Mouse (Mus musculus) embryo, embryonic 10 days (tissue): ENCODE results near the gene Cpeb3.
A peak's percentile ranks its signal among the peaks of the same experiment; 100 is the strongest.
"Not testable (repeated sequence)": the region's sequence is repeated elsewhere in the genome, so short reads cannot be mapped to it uniquely, and the experiment has no call there.

ENCODE experiments used
- DNase-seq: peaks from one replicate; pipeline ENCODE4 v3.0.0-alpha.2; 2015; ENCODE audit warnings: low spot score

The Cpeb3 gene

DNA sequence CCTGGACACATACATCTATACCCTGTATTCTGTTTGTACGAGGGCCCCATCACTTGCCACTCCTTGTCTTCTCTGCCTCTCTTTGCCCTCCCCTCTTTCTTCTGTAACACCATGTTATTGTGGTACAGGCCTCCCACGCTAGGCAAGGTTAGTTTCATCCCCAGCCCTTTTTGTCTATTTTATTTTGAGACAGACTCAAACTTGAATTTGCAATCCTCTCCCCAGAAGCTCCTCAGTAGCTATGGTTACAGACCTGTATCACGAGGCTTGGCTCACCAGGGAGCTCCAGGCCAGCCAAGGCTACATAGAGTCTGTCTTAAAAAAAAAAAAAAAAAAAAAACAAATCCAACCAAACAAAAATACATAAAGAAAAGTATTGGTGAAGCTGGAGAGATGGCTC is 123.9 kb downstream of the Cpeb3 start:
- DNase-seq, result no peak

- DNase-seq, result no peak
Observed at GRCm38 (mm10) chr19:37081467-37081866, 126.9 kb downstream of the Cpeb3 start.

DNA sequence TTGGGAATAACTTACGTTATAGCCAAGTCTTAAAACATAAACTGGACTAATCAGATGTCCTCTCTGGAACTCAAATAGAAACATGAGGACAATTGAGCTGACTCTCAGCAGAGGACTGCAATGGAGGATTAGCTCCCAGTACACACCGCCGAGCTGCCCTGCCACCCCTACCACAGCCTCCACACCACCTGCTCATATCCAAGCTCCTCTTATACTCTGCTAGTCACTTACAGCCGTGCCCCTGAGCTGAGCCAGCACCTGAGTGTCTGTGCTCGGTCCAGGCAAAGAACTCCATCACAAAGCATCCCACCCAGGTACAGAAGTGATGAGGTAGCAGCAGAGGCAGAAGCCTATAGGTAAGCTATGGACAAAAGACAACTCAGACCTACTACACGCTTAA is 129.2 kb downstream of the Cpeb3 start:
- no peak for DNase-seq

DNA sequence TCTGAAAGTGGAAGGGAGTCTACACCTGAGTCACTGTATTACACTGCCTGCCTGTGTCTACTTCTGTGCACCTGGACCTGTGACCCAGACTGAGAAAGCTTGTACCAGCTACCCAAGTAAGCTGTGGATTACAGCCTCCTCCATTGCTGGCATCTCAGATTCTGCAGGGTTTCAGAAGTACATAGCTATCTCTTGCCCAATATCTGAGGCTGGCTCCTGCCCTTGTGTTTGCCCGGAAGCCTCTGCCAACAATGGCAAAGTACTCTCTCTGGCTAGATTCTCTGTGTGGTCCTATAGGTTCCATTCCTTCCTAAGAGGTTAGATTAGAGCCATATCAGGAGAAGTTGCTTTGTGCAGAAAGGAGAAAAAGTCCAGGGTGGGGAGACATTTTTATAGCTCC is 129.8 kb downstream of the Cpeb3 start:
- no peak for DNase-seq

- peak; percentile 16 for DNase-seq
Observed at GRCm38 (mm10) chr19:37078064-37078463, 130.3 kb downstream of the Cpeb3 start.

- not testable (repeated sequence) for DNase-seq
Observed at GRCm38 (mm10) chr19:37077258-37077657, 131.1 kb downstream of the Cpeb3 start.

GRCm38 (mm10) chr19:37076646-37077045 is 131.8 kb downstream of the Cpeb3 start:
- no peak for DNase-seq

DNA sequence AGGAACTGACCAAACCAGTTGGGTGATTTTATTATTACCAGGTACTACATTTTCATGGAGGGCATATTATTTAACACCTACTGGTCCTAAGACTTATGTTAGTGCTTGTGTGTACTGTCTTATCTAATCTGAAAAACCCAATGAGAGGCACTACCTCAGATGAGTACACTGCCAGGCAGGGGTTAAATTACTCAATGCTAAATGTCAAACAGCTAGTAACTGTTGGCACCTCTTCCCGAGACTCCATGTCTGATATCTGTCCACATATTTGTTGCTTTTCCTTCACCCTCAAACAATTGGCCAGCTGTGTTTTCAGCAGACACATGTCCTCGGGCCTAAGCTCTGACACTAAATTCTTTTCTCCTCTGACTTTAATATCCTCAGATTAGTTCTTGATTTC is 132.3 kb downstream of the Cpeb3 start:
- DNase-seq, result no peak

DNA sequence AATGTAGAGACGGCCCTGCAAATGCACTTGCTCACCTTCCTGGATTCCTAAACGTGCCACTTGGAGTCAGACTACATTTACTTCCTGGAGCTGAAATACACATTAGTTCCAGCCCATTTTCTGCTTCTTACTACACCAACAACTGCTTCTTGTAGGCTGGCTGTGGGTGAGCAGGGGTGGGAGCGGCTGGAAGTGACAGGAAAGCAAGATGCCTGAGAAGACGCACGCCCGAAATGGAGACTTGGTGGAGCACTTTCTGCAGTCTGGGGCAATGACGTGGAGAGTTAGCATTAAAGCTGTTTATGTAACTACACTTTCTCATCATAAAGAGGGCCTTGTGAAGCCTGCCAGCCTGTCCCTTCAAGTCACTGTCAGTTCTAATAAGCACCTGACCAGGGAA is 132.7 kb downstream of the Cpeb3 start:
- DNase-seq, result no peak

- no peak for DNase-seq
Observed at GRCm38 (mm10) chr19:37074726-37075125, 133.7 kb downstream of the Cpeb3 start.

GRCm38 (mm10) chr19:37074276-37074675 is 134.1 kb downstream of the Cpeb3 start:
- no peak for DNase-seq

GRCm38 (mm10) chr19:37072871-37073629 is 135.4 kb downstream of the Cpeb3 start:
- DNase-seq, result no peak

GRCm38 (mm10) chr19:37069243-37069642 is 139.2 kb downstream of the Cpeb3 start:
- no peak for DNase-seq

GRCm38 (mm10) chr19:37060078-37060477 is 148.3 kb downstream of the Cpeb3 start:
- no peak for DNase-seq

DNA sequence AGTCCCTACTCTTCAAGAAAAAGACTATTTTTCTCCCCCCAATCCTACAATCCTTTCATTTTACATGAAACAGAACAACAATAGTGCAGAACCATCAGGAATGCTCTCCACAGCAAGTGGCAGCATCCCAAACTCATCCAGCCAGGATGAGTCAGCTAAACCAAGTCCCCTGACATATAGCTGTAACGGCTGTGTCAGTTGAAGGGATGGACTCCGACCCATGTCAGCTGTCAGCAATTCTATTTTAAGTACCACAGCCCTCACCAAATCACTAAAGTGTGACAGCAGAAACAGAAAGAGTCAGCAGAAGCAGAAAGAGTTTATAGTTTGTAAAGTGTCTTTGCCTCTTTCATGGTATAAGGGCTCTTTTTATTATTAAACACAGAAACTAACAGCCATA is 148.8 kb downstream of the Cpeb3 start:
- DNase-seq, result no peak

GRCm38 (mm10) chr19:37057161-37057905 is 151.1 kb downstream of the Cpeb3 start:
- no peak for DNase-seq

DNA sequence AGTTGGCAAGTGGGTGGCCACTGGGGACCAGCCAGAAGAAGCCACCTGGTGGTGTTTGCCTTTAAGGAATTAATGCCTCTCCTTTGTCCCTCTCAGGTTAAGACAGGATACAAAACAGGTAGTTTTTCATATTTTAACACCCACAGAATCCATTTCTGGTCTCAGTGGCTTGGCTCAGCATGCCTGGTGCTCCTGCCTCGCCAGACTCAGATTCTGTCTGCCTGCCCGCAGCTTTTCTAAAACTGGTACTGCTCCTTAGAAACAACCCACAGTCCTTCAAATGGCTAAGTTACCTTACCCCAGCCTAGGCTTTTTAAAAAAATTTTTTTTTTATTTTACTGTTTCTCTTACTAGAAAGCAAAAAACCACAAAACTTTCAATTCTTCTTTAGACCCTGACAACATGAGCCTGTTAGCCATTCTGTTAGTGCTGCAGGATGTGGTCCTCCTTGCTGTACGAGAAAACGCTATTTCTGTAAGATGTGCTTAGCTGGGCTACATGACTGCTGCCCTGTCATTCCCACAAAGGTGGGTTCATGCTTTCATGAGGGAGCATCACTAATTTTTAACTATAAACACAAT is 152.3 kb downstream of the Cpeb3 start:
- DNase-seq, result no peak

DNA sequence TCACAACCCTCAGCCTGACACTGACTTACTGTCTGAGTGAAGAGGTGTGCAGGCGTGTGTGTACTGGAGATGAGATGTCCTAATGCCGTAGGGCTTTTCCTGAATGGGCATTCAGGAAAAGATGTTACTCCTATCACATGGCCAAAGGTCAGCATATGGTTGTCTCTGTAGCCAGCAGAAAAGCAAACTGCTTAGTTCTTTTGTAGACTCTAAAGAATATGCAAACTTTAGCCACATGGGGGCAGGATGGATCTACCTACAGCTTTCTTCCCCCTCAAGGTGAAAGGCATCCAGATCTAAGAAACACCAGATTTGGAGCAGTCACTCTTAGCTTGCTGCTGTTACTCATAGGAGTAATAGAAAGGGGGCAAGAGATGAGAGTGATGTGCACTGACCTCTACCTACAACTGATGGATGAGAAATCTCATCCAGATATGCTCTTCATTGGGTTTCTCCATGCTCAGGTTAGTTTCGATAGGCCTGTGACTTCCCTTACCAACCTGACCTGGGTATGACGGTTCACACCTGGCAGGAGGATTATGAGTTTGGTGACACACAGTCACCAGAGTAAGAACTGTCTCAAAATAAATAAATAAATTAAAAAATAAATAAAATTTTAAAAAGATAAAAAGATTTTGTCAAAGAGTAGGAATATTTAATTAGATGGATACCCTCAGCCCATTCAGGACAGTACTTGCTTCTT is 157.6 kb downstream of the Cpeb3 start:
- peak; percentile 77 for DNase-seq

- DNase-seq, result no peak
Observed at GRCm38 (mm10) chr19:37048507-37048906, 159.9 kb downstream of the Cpeb3 start.

DNA sequence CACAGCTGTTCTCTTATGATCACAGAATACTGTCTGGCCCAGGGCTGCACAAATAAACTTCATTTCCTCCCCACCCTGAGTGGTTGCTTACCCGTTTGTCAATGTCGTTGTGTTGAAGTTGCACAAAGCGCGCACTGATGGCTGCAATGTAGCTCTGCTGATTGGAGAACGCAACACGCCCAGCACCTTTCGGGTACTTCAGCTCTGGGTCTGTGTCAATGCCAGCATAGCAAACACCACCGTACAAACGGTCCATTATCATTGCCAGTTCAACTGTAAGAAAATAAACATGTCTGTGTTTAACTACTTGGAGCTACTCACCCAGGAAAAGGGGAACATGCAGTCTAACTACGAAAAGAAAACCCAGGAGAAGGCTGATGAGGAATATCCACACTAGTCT is 164.0 kb downstream of the Cpeb3 start:
- DNase-seq, result no peak

DNA sequence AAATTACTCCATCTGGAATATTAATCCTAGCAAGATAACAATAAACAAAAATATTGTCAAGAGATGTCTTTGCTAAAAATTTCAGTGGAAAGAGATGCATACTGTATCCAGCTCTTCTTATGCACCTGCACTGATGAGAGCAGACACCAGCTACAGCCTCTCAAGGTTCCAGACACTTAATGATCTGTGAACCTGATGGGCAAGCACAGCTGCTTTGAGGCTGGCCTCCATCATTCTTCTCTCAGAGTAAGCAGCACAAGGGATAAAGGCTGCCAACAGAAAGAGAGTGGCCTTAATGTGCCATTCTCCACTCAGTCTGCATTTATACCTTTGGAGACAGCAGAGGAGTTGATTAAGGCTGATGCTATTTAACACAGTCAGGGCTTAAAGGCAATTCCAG is 167.5 kb downstream of the Cpeb3 start:
- no peak for DNase-seq

DNA sequence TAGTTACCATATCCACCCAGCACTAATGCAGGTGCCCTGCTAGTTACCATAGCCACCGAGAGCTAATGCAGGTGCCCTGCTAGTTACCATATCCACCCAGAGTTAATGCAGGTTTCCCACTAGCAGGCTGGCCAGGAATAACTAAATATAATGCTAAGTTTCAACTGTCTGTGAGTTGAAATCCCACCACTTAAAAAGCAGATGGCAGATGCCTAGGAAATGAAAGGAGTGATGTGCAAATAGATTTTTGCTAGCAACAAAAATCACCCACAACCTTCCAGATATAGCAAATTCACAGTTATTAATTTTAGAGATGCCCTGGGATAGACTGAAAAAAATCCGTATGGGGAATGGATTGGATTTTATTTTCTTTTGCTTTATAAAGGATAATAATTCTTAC is 176.0 kb downstream of the Cpeb3 start:
- no peak for DNase-seq

GRCm38 (mm10) chr19:37031446-37031845 is 177.0 kb downstream of the Cpeb3 start:
- no peak for DNase-seq
